Mouse (Mus musculus) mouse embryonic stem cell (cell line): Measurements from ENCODE around the gene Ppp1r9a.

Experiments
- in situ Hi-C, 2 experiments: fragments of 300-500 bp; cut with MboI; formaldehyde crosslinking; loops; 1 replicate in 1 of 2; 3 replicates in 1 of 2; pipeline ENCODE4 v1.14.3; 2019 to 2020; ENCODE audit warnings: low sequenced_read_pairs in 2 of 2, low pct_unique_long_range_greater_than_20kb in 1 of 2, mixed read lengths in 1 of 2; ENCODE audit not compliant: unreplicated experiment in 1 of 2

Ppp1r9a gene

DNA sequence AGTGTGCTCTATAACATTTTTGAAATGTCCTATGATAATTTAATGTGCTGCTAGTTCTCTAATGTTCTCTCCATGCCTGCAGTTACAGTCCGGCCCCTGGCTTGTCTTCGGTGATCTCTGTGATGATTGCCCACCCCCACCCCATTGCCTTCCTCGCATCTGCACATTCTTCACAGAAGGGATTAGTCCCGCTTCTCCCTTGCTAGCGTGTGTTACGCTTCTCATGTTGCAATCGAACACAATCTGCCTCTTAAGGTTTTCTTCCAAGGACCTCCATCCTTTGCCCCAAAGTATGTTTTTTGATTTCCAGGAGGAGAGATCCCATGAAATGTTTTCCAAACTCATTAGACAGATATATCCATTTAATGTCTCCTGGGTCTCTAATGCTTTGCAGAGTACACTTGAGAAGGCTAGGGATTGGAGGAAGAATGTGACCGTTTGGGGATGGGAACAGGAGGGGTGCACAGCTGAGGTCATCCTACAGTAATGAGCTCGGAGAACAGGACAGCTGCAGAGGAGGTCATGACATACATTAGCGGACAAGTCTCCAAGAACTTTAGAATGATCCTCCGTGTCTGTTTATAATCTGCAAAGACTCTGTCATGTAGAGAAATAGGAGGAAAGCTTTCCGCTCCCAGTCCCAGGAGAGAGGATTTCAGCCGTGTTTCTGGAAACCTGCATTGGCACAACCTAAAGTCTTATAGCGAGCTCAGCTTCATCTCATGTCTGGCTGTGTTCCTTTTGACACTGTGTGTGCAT lies 91.6 kb downstream of the Ppp1r9a start:
- in situ Hi-C loops: no loop called here

- in situ Hi-C loops: no loop called here
Observed at GRCm38 (mm10) chr6:4997599-4997998, 94.9 kb downstream of the Ppp1r9a start.

GRCm38 (mm10) chr6:4998929-4999328 lies 96.2 kb downstream of the Ppp1r9a start:
- in situ Hi-C loops: no loop called here

- in situ Hi-C loops: no loop called here
Observed at GRCm38 (mm10) chr6:5000788-5001187, 98.1 kb downstream of the Ppp1r9a start.

GRCm38 (mm10) chr6:5005491-5006275 lies 103.0 kb downstream of the Ppp1r9a start:
- in situ Hi-C loops: no loop called here

GRCm38 (mm10) chr6:5006283-5006946 lies 103.7 kb downstream of the Ppp1r9a start:
- in situ Hi-C loops: no loop called here

DNA sequence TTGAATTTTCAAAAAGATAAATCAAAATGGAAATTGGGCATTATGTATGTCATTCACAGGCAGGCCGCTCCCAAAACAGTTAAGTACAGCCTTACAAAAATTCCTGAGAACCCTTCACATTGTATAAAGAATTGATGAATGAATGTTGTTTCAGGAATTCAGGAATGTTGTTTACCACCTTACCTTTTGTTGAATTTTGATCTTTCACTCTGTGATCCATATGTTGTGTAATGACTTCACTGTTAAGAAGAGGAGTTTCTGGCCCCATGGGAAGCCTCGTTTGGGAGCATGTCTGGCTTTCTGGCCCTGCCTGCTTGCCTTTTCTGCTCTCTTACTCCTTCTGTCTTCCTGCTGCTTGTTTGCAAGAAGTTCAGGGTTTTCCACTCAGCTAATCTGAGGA lies 105.4 kb downstream of the Ppp1r9a start:
- in situ Hi-C loops: no loop called here

- in situ Hi-C loops: no loop called here
Observed at GRCm38 (mm10) chr6:5008603-5009002, 105.9 kb downstream of the Ppp1r9a start.

- in situ Hi-C loops: no loop called here
Observed at GRCm38 (mm10) chr6:5010553-5011416, 108.1 kb downstream of the Ppp1r9a start.

DNA sequence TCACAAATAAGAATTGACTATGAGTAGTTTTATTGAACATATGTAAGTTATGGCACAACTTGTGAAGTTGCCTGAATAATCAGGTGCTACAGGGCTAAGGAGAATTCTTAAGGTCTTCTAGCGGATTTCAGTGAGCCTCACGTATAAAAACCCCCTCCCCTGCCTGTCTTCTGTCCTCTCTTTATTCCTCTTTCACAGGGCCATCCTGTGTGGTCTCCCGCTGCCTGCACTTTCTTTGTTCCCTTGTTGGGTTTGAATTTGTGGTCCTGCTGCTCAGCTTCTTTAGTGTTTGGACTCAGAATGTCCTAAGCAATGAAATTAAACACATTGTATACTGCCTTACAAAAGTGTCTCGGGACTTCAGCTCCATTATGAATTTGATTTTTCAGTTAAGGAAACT lies 110.1 kb downstream of the Ppp1r9a start:
- in situ Hi-C loops: no loop called here

DNA sequence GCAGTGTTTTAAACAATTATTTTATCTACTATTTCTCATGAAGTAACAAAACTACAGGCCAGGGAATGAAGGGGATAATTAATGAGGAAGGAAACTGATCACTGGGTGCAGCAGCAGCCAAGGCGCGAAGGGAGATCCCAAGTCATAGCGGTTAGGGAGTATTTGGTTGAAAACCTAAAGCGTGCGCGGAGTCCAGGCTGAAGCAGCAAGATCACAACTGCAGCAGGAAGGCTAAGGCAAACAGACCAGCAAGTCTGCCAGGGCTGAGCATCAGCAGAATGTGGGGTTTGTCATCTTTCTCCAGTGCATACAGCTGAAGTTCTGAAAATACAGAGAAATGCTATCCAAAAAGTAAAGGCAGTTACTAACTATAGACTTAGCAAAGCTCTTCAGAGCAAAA lies 111.8 kb downstream of the Ppp1r9a start:
- in situ Hi-C loops: no loop called here

DNA sequence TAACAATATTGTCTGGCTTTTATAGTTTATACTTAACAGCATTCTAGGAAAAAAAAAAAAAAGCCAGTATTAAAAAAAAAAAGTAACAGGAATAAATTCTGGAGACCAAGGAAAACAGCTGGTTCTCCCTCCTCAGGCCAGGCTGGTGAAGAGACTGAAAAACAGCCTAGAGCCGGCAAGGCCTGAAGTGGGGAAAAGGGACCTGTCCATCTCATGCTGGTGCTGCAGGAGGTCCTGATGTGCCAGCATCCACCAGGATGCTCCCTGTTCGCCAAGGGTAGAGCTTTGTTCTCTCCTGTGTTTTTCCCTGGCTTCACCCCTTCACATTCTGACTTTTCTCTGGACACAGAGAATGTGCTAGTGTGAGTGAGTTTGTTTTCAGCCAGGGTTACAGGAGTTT lies 112.5 kb downstream of the Ppp1r9a start:
- in situ Hi-C loops: no loop called here

GRCm38 (mm10) chr6:5017945-5018511 lies 115.3 kb downstream of the Ppp1r9a start:
- in situ Hi-C loops: no loop called here

GRCm38 (mm10) chr6:5019208-5019607 lies 116.5 kb downstream of the Ppp1r9a start:
- in situ Hi-C loops: no loop called here

DNA sequence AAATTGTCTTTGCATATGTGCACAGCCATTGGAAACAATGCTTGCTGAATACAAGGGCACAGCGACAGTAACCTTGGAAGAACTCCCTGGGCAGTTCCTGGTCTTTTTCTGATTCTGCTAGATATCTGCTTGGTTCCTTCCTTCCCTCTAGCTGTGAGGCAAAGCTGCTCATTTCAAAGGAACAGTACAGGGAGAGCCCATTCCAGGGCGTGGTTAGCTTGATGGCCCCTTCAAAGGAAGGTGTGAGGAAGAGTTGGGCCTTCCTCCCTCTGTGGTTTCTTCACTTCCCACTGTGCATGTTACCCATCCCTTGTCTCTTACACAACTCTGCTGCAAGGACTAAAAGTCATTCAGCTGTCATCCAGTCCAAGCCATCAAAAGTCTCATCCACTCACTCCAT lies 117.3 kb downstream of the Ppp1r9a start:
- in situ Hi-C loops: no loop called here

DNA sequence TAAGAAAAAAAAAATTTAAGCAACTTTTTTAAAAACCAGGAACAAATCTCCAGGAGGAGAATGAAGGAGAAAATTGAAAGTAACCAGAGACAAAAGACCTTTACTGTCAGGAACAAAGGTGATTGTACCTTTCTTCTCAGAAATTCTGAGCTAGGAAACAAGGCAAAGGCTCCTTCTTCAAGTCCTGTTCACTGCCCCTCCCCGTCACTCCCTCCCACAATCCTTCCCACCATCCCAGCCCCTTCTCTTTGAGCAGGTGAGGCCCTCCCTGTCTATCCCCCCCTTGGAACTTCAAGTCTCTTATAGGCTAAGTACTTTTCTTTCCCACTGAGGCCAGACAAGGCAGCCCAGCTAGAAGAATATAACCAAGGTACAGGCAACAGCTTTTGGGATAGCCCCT lies 117.8 kb downstream of the Ppp1r9a start:
- in situ Hi-C loops: no loop called here

DNA sequence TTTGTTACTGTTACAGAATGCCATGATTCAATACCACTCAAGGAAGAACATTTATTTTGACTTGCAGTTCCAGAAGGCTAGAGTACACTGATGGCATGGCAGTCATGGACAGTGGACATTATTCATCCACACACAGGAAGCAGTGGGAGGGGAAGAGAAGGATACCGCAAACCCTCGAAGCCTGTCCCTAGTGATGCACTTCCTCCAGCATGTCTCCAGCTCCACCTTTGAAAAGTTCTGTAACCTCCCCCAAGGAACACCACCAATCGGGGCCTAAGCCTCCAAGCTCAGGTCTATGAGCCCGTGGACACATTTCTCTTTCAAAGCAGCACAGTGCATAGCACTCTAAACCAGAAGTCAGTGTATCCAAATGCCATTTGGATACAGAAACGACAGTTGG lies 120.0 kb downstream of the Ppp1r9a start:
- in situ Hi-C loops: no loop called here

GRCm38 (mm10) chr6:5024893-5025292 lies 122.2 kb downstream of the Ppp1r9a start:
- in situ Hi-C loops: no loop called here
